Mouse (Mus musculus) brain, adult 2 months (tissue): ENCODE results near the gene Coq7.
A peak's percentile ranks its signal among the peaks of the same experiment; 100 is the strongest.

Experiments used
- DNase-seq: peaks from one replicate; pipeline ENCODE4 v3.0.0; 2011; ENCODE audit warnings: low read depth, low spot score

Coq7 gene

DNA sequence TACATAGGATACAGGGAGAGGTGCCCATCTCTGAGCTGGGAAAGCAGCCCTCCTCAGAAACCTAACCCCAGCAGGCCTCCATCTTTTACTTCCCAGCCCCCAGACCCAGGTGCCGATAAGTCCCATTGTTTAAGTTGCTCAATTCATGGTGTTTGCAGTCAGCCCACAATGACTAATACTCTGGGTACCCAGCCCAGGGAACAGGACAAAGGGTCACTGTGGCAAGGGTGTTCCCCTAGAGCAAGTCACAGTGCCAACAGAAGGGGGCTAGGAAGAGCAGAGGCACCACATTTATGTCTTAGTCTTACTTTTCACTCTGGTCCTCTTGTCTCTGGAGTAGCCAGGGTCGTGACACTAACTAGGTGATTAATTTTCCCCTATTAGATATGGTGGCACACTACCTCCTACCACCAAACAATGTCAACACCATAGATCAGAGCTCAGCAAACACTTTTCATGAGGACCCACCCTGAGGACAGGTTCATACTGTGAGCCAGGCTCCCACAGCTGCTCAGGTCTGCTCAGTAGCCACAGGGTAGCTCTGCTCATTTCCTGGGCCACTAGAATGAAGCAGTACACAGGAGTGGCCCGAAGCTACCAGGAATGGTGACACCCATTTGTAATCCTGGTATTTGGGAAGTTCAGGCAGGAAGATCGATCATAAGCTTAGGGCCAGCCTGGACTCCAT is 38.1 kb downstream of the Coq7 start:
- no peak for DNase-seq

- no peak for DNase-seq
These were observed 39.3 kb downstream of the Coq7 start for GRCm38 (mm10) chr7:118493892-118494291.

- DNase-seq = peak; percentile 21
These were observed 41.6 kb downstream of the Coq7 start, which contains the start of gene Itpripl2 for GRCm38 (mm10) chr7:118491431-118492147. Gene Itpripl2, minus strand, starts transcription at chr7:118491975.

GRCm38 (mm10) chr7:118490666-118491430 is 42.3 kb downstream of the Coq7 start:
- DNase-seq = peak; percentile 10

GRCm38 (mm10) chr7:118489706-118490665 is 43.2 kb downstream of the Coq7 start:
- no peak for DNase-seq

DNA sequence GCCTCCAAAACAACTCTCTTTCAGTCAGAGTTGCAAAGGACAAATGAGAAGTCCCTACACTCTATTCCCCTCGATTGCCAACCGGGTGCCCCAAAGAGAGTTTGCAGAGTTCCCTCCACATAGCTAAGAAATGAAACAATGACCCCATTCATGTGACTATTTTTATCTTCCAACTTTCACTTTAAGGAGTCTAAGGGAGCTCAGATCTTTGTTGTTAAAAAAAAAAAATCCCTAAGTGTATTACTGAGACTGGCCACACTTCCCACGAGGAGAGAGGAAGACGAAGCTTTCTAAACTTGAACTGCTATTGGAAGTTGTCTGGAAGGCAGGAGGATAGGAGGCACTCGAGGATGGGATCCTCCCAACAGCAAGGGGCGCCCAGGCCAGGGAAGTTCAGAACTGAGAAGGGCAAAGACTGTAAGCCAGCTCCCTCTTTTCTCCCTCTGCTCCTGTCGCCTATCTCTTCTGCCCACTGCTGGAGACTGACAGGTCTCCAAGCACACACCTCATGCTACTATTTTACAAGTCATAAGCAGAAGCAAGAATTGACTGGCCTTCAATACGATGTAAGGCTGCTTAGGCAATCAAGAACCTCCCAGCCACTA is 45.0 kb downstream of the Coq7 start:
- no peak for DNase-seq

DNA sequence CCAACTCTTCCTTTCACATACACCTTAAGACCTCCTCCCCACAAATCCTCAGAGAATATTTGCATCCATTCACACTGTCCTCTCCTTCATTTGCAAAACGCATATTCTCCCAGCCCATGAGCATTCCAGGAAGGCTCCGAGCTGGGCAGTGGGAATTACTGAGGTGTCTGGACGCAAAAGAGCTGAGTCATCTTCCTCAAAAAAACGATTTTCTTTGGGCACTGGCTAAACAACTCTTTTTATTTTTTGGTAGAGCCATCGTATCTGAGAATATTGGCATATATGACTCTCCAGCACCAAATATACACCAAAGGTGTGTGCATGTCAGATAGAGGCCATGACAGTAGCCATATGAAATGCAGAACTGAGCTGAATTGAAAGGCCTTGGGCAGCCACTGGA is 46.2 kb downstream of the Coq7 start:
- no peak for DNase-seq

DNA sequence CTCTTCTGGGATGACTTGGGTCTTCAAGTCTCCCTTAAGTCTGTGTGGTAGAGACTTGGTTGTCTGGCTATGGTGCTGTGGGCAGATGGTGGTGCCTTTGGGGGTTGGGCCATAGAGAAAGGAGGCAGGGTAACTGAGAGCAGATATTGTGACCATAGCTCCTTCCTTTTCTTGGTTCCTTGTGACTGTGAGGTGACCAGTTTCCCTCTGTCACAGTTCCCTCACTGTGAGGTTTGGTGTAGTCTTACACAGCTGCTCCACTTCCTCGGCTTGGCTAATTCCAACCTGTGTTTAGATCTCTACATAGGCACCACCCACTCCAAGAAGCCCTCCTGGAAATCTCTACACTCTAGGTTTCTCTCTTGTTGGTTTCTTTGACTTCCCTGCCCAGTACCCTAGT is 49.2 kb downstream of the Coq7 start:
- no peak for DNase-seq

DNA sequence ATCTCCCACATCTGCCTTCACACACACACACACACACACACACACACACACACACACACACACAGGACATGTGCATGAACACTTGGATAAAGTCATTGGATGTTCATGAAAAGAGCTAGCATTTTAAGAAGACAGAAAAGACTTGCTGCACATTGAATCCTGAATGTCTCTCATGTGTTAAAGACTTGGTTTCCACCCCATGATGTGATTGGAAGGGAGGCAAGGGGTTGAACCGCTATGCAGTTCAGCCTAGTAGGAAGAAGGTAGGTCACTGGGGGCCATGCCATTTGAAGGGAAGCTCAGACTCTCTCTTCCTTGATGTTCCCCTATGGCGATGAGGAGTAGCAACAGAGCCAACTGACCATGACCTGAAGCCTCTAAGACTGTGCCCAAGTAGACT is 51.2 kb downstream of the Coq7 start:
- DNase-seq = no peak

DNA sequence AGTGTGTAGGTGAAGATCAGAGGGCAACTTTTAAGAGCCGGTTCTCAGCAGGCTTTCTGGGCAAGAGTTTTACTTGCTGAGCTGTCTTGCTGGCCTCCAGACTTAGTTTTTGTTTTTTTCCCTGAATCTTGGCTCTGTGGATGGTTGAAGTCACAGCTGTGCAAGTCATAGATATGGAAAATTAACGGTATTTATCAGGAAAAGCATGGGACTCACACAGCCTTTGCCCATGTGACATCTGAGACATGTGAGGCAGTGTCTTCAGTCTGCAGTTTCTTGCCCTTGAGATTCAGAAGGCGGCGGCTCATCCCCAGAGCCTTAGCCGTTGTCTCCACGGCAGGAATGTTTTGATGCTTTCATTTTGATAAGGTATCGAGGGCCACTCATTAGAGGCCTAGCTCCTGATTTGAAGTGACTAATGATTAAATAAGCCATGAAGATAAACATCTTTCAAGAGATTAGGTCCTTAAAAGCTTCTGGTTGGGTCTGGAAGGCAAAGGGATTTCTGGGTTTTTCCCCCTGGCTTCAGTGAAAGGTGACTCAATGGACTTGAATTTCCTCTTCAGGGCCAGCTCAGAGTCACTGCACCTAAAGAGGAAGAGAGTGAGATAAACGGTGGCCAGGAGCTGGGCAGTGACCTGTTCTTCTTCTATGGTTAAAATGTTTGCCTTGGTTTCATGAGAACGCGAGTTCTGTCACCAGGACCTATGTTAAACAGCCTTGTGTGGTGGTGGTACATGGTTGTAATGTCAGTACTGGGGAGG is 51.9 kb downstream of the Coq7 start:
- DNase-seq = no peak

- no peak for DNase-seq
These were observed 52.9 kb downstream of the Coq7 start for GRCm38 (mm10) chr7:118480160-118480709.

DNA sequence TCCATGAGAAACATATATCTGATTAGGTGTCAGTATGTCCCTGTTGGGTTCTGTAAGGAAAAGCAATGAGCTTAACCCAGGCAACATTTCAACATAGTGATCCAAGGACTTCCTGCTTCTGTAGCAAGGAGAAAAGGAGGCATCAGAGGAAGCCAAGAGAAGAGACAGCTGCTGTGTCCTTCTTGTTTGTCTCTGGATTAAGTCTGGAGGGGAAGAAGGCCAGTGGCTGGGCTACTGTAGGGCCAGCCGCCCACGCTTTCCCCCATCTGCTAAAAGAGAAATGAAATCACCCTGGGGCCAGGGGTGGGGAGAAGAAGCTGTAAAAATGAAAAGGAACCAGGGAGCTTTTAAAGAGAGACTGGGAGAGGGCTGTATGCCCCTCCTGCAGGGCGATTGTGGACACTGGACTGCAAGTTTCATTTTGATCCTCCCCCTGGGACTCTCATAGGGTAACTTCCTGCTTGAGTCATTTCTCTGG is 54.3 kb downstream of the Coq7 start:
- DNase-seq = no peak

DNA sequence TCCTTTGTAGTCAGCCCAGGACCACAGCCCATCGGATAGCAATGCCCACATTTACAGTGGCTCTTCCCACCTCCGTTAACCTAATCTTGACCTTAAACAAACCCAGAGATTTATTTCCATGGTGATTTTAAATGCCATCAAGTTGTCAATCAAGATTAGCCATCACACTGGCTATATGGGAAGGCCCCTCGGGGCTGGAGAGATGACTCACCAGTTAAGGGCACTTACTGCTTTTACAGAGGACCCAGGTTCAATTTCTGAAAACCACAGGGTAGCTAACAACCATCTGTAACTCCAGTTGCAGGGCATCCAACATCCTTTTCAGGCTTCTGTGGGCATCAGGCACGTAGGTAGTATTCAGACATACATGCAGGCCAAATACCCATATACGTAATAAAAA is 56.7 kb downstream of the Coq7 start:
- no peak for DNase-seq

- DNase-seq = no peak
These were observed 58.0 kb downstream of the Coq7 start for GRCm38 (mm10) chr7:118475008-118475705.

DNA sequence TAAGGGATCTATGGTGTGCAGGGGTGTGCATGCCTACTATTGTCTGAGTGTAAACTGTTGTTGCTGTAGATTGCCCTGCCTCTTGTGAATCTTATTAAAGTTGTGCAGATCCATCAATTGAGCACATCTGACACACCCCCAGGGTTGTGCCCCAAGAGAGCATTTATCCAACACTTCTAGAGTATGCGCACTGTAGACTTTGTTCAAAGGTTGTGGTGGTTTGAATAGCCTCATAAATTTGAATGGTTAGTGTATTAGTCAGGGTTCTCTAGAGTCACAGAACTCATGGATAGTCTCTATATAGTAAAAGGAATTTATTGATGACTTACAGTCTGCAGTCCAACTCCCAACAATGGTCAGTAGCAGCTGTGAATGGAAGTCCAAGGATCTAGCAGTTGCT is 60.3 kb downstream of the Coq7 start:
- no peak for DNase-seq

- DNase-seq = no peak
These were observed 65.1 kb downstream of the Coq7 start for GRCm38 (mm10) chr7:118468060-118468459.

DNA sequence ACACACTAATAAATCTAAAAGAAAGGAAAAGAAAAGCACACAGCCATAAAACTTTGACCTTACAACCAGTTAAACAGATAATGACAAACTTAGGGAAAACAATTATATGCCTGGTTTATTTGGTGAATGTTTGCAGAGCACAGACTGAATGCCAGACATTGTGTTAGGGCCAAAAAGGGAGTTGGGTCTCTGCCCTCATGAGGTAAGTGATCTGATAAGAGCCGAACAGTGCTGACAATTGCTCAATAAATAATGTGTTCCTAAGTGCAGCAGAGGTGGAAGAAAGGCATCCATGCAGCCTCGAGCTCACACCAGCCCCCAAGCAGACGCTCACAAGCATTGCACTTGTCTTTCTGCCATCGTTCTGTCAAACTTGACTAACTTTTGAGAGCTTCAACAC is 68.7 kb downstream of the Coq7 start:
- no peak for DNase-seq

- no peak for DNase-seq
These were observed 70.1 kb downstream of the Coq7 start for GRCm38 (mm10) chr7:118462818-118463762.
